Mouse (Mus musculus): ENCODE results near the gene Sync. TPM values are rescaled to one million over a fixed set of nuclear protein-coding genes. Genes with fewer than 3 reads are reported as not detected.

The Sync gene
- polyA plus RNA-seq, 1 experiment from 2014 or later = 0.40 TPM

DNA sequence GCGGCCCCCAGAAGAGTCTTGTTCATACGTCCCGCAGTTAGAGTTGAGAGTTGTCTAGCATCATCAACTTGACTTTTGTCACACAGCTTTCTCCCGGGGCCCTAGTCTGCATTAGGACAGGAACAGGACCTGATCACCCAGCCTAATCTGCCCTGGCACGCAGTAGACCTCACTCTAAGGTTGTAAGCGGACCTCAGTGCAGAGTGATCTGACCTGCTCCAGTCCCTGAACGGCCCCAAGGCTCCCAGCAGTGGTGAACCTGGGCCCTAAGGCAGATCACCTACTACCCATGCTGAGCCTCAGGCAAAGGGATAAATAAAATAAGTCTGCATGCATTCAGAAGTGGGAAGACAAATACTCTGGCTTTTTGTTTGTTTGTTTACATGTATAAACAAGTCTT, 38.1 kb upstream of the Sync start:
- H3K27ac ChIP-seq = no peak overlapping the region
- no peaks in the 10 kb centered on the region for H3K9me3 ChIP-seq
- H3K4me1 ChIP-seq = peaks cover 43% of the 10 kb centered on the region
- WGBS = 19% methylated on average over 7 of the region's 7 CpGs
- peaks cover 77% of the 10 kb centered on the region for H3K27me3 ChIP-seq
- no peak overlapping the region for H3K4me2 ChIP-seq
- H3K36me3 ChIP-seq (replicated peaks) = no peaks in the 10 kb centered on the region
- no peak for ATAC-seq (ENCODE audit: low FRiP score)
- H3K9ac ChIP-seq = no peak overlapping the region
- no peak overlapping the region for H3K4me3 ChIP-seq (replicated peaks)

- no peaks in the 10 kb centered on the region for H3K9me3 ChIP-seq
- H3K27ac ChIP-seq = peak overlapping the region; percentile 62
- H3K27me3 ChIP-seq = peaks cover 61% of the 10 kb centered on the region
- no peak for ATAC-seq (ENCODE audit: low FRiP score)
- peak overlapping the region; percentile 5; the same call in 1 of the 2 replicates for H3K9ac ChIP-seq
- WGBS = 13% methylated on average over 15 of the region's 15 CpGs
- H3K4me3 ChIP-seq (replicated peaks) = no peak overlapping the region
- H3K36me3 ChIP-seq (replicated peaks) = no peaks in the 10 kb centered on the region
- H3K4me1 ChIP-seq = peaks cover 43% of the 10 kb centered on the region
- peak overlapping the region; percentile 39; the same call in 1 of the 2 replicates for H3K4me2 ChIP-seq
Measured at GRCm38 (mm10) chr4:129250759-129251481, 36.5 kb upstream of the Sync start.

- Histone ChIP-seq H3K36me3 (replicated peaks) (no peaks in the 10 kb centered on the region), H3K27me3 (peaks cover 58% of the 10 kb centered on the region), H3K4me3 (replicated peaks) (no peak overlapping the region), H3K9ac (peak overlapping the region; percentile 5; the same call in 1 of the 2 replicates), H3K4me2 (peak overlapping the region; percentile 39), H3K27ac (peak overlapping the region; percentile 62), H3K4me1 (peaks cover 43% of the 10 kb centered on the region), H3K9me3 (no peaks in the 10 kb centered on the region)
- WGBS = 2% methylated on average over 15 of the region's 15 CpGs
- ATAC-seq (ENCODE audit: low FRiP score) = no peak
Measured at GRCm38 (mm10) chr4:129251482-129252125, 35.8 kb upstream of the Sync start.

DNA sequence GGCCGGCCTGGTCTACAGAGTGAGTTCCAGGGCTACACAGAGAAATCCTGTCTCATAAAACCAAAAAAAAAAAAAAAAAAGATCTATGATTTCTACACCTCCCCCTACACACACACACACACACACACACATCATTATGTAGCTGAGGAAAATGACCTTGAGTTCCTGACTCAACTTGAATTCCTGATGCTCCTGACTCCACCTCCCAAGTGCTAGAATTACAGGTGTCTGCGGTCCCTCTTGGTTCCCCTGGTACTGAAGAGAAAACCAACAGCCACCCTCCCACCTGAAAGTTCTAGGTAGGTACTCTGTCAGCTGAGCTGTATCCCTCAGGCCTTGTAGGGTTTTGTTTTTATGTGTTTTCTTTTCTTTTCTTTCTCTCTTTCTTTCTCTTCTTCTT, 34.9 kb upstream of the Sync start:
- H3K9me3 ChIP-seq = no peaks in the 10 kb centered on the region
- no peaks in the 10 kb centered on the region for H3K36me3 ChIP-seq (replicated peaks)
- H3K4me1 ChIP-seq = peaks cover 49% of the 10 kb centered on the region
- no peak for ATAC-seq (ENCODE audit: low FRiP score)
- peaks cover 50% of the 10 kb centered on the region for H3K27me3 ChIP-seq
- no peak overlapping the region for H3K4me2 ChIP-seq
- no peak overlapping the region for H3K27ac ChIP-seq
- H3K9ac ChIP-seq = no peak overlapping the region
- WGBS = 88% methylated on average over 1 of the region's 2 CpGs
- no peak overlapping the region for H3K4me3 ChIP-seq (replicated peaks)

DNA sequence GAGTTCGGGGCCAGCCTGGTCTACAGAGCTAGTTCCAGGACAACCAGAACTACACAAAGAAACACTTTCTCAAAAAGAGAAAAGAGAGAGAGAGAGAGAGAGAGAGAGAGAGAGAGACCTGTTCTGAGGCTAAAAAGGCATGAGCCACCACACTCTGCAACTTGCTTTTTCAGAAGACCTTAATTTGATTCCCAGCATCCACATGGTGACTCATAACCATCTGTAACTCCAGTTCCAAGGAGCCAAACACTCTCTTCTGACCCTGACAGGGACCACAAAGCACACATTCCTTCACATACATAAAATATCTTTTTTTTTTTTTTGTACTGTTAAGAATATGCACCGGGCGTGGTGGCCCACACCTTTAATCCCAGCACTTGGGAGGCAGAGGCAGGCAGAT, 32.8 kb upstream of the Sync start:
- Histone ChIP-seq H3K9me3 (no peaks in the 10 kb centered on the region), H3K4me1 (peaks cover 36% of the 10 kb centered on the region), H3K4me2 (no peak overlapping the region), H3K9ac (no peak overlapping the region), H3K27me3 (peaks cover 29% of the 10 kb centered on the region), H3K36me3 (replicated peaks) (no peaks in the 10 kb centered on the region), H3K4me3 (replicated peaks) (no peak overlapping the region), H3K27ac (no peak overlapping the region)
- no peak for ATAC-seq (ENCODE audit: low FRiP score)
- WGBS = 92% methylated on average over 3 of the region's 3 CpGs

DNA sequence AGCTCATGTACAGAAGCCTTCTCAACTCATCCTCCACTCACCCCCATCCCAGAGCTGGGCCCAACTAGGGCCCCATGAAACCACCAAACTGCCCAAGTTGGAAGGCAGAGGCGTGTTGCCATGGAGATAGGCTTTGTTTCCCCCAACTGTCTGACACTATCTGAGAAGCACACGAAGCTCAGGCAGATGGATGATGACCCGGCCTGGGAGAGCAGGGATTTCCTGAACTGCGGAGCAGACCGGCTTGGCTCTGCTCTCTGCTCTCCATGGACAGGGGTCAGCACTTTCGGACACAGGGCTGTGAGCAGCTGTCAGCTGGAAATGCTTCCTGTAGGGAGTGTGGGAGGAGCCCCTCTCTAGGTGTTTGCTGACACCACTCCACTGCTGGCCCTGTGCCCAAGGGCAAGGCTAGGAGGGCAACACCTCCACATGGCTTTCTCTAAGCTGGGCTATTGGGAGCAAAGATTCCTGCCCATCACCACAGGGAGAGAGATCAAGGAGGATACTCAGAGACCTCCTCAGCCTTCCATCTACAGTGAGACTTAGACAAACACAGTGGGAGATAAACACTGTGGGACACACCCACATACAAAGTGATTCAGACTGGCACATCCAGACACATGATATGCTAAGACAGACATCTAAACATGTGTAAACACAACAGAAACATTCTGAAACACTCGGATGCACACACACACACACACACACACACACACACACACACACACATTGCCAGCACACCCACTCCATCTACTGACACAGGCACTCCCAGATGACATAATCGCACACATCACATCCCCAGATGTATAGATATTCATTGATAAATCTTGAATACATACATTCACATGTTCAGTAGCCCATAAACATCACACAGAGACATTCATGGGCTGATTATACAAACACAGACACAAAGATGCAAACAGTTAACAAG, 30.7 kb upstream of the Sync start:
- Histone ChIP-seq H3K9me3 (no peaks in the 10 kb centered on the region), H3K4me1 (peaks cover 36% of the 10 kb centered on the region), H3K4me2 (no peak overlapping the region), H3K36me3 (replicated peaks) (no peaks in the 10 kb centered on the region), H3K27me3 (peaks cover 9% of the 10 kb centered on the region), H3K4me3 (replicated peaks) (no peak overlapping the region), H3K9ac (peak overlapping the region; percentile 17; the same call in 1 of the 2 replicates), H3K27ac (no peak overlapping the region)
- ATAC-seq (ENCODE audit: low FRiP score) = no peak
- 39% methylated on average over 8 of the region's 8 CpGs for WGBS

DNA sequence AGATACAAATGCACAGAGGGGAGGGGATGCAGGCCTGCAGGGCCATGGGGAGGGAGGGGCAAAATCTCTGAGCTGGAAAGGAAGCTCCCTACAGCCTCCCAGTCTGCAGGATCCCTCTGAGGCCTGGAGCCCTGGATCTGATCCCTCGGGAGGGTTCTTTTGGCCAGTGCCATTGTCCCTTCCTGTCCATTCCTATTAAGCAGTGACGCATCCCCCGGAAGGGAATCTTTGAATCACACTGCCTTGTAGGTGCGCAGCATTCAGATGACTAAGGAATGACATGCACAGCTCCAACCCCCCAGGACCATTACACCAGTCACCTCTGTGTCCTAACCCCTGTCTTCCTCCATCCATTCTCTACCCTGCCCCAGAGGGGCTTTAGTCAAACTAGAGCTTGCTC, 28.3 kb upstream of the Sync start:
- H3K9me3 ChIP-seq = no peaks in the 10 kb centered on the region
- no peak for ATAC-seq (ENCODE audit: low FRiP score)
- peaks cover 40% of the 10 kb centered on the region for H3K4me1 ChIP-seq
- no peak overlapping the region for H3K4me2 ChIP-seq
- no peaks in the 10 kb centered on the region for H3K36me3 ChIP-seq (replicated peaks)
- 58% methylated on average over 4 of the region's 4 CpGs for WGBS
- H3K27ac ChIP-seq = no peak overlapping the region
- no peak overlapping the region for H3K4me3 ChIP-seq (replicated peaks)
- H3K9ac ChIP-seq = no peak overlapping the region
- H3K27me3 ChIP-seq = peaks cover 5% of the 10 kb centered on the region

- H3K4me3 ChIP-seq (replicated peaks) = no peak overlapping the region
- no peak overlapping the region for H3K4me2 ChIP-seq
- peaks cover 40% of the 10 kb centered on the region for H3K4me1 ChIP-seq
- no peak overlapping the region for H3K27ac ChIP-seq
- WGBS = 13% methylated on average over 6 of the region's 6 CpGs
- no peaks in the 10 kb centered on the region for H3K36me3 ChIP-seq (replicated peaks)
- no peak for ATAC-seq (ENCODE audit: low FRiP score)
- H3K9me3 ChIP-seq = no peaks in the 10 kb centered on the region
- no peak overlapping the region for H3K9ac ChIP-seq
- peaks cover 5% of the 10 kb centered on the region for H3K27me3 ChIP-seq
Measured at GRCm38 (mm10) chr4:129260678-129261077, 26.7 kb upstream of the Sync start.

DNA sequence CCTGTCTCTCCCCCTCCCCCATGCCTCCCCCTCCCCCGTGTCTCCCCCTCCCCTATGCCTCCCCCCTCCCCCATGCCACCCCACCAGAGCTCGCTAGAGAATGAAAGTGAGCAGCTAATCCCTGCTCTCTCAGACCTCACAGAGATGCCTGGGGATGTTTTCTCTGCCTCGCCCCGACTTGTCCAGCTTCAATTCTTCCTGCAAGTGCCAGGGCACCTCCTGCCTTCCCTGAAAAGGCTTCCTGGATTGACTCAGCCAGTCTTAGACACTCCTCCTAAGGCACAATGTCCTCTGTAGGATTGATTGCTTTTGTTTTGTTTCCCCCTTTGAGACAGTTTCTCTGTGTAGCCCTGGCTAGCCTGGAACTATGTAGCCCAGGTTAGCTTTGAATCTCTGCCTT, 26.2 kb upstream of the Sync start, which contains the start of gene C77080:
TSS of gene C77080 (minus strand) at position 209 of the 400 bp plus-strand sequence.
- H3K9me3 ChIP-seq = no peaks in the 10 kb centered on the region
- H3K36me3 ChIP-seq (replicated peaks) = no peaks in the 10 kb centered on the region
- no peak within 1 kb of the TSS for H3K9ac ChIP-seq
- no peak for ATAC-seq (ENCODE audit: low FRiP score)
- H3K4me1 ChIP-seq = peaks cover 37% of the 10 kb centered on the region
- peaks cover 5% of the 10 kb centered on the region for H3K27me3 ChIP-seq
- WGBS = 0% methylated on average over 2 of the region's 4 CpGs
- no peak within 1 kb of the TSS for H3K27ac ChIP-seq
- H3K4me3 ChIP-seq (replicated peaks) = no peak within 1 kb of the TSS
- no peak within 1 kb of the TSS for H3K4me2 ChIP-seq

GRCm38 (mm10) chr4:129263225-129264021, 24.0 kb upstream of the Sync start:
- peaks cover 28% of the 10 kb centered on the region for H3K4me1 ChIP-seq
- WGBS = 46% methylated on average over 19 of the region's 19 CpGs
- H3K9me3 ChIP-seq = no peaks in the 10 kb centered on the region
- H3K36me3 ChIP-seq (replicated peaks) = no peaks in the 10 kb centered on the region
- H3K27ac ChIP-seq = 0 out of 2 replicates have a peak overlapping the region, but pooled peaks have one; percentile 9
- H3K27me3 ChIP-seq = no peaks in the 10 kb centered on the region; the same call in 1 of the 2 replicates
- no peak for ATAC-seq (ENCODE audit: low FRiP score)
- no peak overlapping the region for H3K4me2 ChIP-seq
- H3K4me3 ChIP-seq (replicated peaks) = no peak overlapping the region
- H3K9ac ChIP-seq = no peak overlapping the region

GRCm38 (mm10) chr4:129266191-129266590, 21.2 kb upstream of the Sync start:
- Histone ChIP-seq H3K9me3 (no peaks in the 10 kb centered on the region), H3K27ac (no peak overlapping the region), H3K4me3 (replicated peaks) (no peak overlapping the region), H3K36me3 (replicated peaks) (no peaks in the 10 kb centered on the region), H3K27me3 (no peaks in the 10 kb centered on the region; the same call in 1 of the 2 replicates), H3K4me2 (no peak overlapping the region), H3K9ac (no peak overlapping the region), H3K4me1 (peaks cover 10% of the 10 kb centered on the region)
- WGBS = 89% methylated on average over 4 of the region's 4 CpGs
- no peak for ATAC-seq (ENCODE audit: low FRiP score)
